Mouse (Mus musculus) spleen, adult 2 months (tissue): ENCODE measurements around the gene Thada.

Experiments used
- CTCF ChIP-seq: fragments of 200-500 bp; IDR thresholded peaks from 2 replicates; pipeline ENCODE4 v1.5.1; 2011; ENCODE audit warnings: mild to moderate bottlenecking, inconsistent platforms; ENCODE audit not compliant: insufficient read depth, insufficient read length, insufficient replicate concordance; ENCODE audit errors: extremely low read depth
- POLR2A ChIP-seq: fragments of 200-500 bp; IDR thresholded peaks from 2 replicates; pipeline ENCODE4 v1.6.1; 2011; ENCODE audit warnings: low read depth, low read length, inconsistent platforms

DNA sequence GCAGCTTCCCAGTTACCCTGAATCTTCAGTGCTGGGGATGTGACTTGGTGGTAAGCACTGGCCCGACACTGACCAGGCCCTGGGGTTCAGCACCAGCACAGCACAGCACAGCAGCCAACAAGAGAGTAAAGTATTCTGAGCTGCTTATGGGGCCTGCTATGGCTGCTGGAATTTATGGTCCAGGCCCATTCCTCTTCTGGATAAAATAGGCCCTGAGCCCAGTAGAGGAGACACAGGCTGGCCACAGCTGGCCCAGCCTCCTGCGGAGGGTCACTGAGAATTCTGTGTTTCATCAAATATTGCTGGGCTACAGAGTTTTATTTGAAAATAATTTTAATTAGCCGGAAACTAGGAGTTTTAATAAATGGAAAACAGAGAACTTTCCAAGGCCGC is 286.0 kb downstream of the Thada start:
- TF ChIP-seq CTCF (no peak), POLR2A (no peak)
